Mouse (Mus musculus): ENCODE results near the gene Diaph2.

- TF ChIP-seq POLR2A (IDR thresholded peaks at IDR 0.05; ENCODE audit: control insufficient read depth, low read depth, low read length) = no peak
- TF ChIP-seq CTCF (IDR thresholded peaks at IDR 0.05; ENCODE audit: control insufficient read depth, insufficient read depth, insufficient replicate concordance, low read depth, low read length) = no peak
Measured at GRCm38 (mm10) chrX:130212227-130212626, 462.7 kb downstream of the Diaph2 start.

Data from testis, adult 2 months (tissue).